Mouse (Mus musculus): ENCODE data around the gene Map4.

The Map4 gene

GRCm38 (mm10) chr9:110130896-110131524 is 199.8 kb downstream of the Map4 start:
- peak; percentile 27 for DNase-seq (ENCODE audit: low read depth, low spot score)

- DNase-seq (ENCODE audit: low read depth, low spot score): peak; percentile 98
Measured at GRCm38 (mm10) chr9:110131525-110132197, 200.4 kb downstream of the Map4 start.

- peak; percentile 70 for DNase-seq (ENCODE audit: low read depth, low spot score)
Measured at GRCm38 (mm10) chr9:110132201-110132605, 200.9 kb downstream of the Map4 start.

GRCm38 (mm10) chr9:110132921-110133320 is 201.7 kb downstream of the Map4 start:
- DNase-seq (ENCODE audit: low read depth, low spot score): no peak
